Mouse (Mus musculus): ENCODE data around the gene Pip4k2b.
"Not testable (repeated sequence)": the region's sequence is repeated elsewhere in the genome, so short reads cannot be mapped to it uniquely, and the experiment has no call there.

Pip4k2b gene

DNA sequence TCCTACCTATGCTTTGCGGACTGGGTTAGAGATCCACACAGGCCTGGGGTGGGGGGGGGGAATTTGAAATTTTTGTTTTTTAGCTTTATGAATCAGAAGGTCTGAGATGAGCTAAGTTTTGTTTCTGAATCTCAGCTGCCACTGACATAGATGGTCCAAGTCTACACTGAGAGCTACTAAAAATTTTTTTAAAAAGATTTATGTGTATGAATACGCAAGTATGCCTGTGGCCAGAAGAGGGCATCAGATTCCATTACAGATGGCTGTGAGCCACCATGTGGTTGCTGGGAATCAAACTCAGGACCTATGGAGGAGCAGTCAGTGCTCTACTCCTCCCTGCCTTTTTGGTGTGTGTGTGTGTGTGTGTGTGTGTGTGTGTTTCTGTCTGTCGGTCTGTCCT is 30.1 kb downstream of the Pip4k2b start:
- DNase-seq: no peak

DNA sequence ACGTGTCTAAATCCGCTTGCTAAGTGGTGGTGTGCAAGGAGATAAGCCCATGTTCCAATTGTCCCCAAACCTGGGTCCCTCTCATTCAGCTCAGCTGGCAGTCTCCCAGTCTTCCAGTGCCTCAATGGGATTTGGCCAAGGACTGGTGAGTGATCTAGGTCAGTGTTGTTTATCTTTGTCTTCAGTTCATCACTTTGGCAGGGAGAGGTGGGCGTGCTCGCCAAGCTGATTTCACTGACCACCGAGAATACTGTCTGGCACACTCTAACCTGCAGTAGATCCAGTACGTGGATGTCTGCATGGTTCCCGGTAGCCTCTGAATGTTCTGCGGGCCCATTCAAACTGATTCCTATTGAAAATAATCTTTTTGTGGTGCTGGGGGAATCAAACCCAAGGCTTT is 30.6 kb downstream of the Pip4k2b start:
- no peak for DNase-seq

DNA sequence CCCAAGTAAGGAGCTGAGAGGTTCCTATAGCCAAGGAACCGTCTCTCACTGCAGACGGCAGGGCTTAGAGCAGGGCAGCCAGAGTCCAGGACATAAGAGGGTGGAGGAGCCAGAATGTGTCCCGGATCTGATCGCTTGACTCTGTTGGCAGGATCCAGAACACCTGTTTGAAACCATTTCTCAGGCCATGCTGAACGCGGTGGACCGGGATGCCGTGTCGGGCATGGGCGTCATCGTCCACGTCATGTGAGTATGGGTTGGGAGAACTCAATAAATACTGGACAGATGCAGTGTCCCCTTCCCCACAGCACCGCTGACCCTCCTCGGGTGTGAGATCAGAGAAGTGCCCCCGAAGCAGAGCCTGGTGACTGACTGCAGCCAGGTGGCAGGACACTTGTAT is 32.2 kb downstream of the Pip4k2b start:
- DNase-seq: no peak

DNA sequence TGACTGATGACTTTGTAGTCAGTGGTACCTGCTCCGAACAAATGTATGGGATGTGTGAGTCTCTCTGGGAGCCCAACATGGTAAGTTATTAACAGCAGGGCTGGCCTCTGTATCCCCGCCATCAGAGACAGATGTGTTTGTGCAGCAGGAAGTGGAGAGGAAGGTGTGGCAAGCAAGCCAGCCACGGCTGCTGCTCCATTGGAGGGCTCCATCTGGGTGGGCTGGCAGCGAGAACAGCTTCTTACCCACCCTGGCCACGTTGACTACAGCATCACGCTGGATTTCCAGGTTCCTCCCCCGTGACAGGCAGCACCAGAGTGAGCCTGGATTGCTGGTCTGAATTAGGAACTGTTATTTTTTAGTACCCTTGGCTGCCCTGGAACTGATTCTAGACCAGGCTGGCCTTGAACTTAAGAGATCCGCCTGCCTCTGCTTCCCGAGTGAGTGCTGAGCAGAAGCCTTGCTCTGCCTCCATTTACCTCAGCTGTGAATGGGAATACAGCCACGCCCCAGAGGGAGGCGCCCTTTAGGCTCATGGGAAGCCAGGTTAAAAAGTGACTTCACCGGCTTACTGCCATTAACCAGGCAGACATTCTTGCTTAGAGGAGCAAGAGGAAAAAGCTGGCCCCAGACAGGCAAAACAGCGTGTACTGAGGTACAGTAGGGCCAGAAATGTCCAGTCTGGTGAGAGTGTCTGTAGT is 33.2 kb downstream of the Pip4k2b start:
- DNase-seq: no peak

DNA sequence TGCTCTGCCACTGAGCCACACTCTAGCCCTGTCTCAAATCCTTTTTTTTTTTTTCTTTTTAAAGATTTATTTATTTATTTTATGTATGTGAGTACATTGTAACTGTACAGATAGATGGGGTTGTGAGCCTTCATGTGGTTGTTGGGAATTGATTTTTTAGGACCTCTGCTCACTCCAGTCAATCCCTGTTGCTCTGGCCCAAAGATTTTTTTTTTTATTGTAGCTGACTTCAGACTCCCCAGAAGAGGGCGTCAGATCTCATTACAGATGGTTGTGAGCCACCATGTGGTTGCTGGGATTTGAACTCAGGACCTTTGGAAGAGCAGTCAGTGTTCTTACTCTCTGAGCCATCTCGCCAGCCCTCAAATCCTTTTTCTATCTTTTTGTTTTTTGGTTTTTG is 34.4 kb downstream of the Pip4k2b start:
- DNase-seq: not testable (repeated sequence)

DNA sequence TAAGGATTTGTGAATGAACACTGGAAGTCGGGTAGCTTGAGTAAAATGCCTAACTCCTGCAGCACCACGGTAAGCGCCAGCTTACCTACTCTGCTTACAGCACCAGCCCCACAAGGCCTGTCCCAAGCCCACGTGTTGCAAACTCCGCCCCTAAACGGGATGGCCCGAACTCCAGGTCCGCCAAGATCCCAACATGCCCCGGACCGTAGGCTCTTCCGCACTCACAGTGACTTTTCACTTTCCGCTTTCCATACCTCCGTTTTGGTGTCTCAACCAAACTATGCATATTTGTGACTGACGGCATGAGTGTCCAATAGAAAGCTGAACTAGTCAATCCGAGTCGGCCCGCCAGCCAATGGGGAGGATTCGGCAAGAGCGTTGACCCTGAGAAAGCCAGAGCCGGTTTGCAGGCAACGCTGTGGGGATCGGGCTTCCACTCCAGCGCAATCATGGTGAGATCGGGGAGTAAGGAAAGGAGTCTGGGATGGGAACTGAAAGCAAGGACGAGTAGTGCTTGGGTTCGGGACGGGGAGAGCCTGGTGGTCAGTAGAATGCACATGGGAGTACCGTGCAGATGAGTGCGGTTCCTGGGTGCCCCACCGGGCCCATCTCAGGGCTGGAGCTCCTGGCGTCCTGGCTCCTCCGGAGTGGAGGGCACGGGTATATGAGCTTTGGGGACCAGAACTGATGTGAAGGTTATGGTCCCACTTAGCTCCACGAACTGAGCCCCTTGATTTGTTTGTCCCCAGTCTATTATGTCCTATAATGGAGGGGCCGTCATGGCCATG is 41.3 kb downstream of the Pip4k2b start, which contains the start of gene Psmb3:
TSS of gene Psmb3 (plus strand) at position 361 of the 788 bp plus-strand sequence.
- DNase-seq: peak; percentile 95 to 97

DNA sequence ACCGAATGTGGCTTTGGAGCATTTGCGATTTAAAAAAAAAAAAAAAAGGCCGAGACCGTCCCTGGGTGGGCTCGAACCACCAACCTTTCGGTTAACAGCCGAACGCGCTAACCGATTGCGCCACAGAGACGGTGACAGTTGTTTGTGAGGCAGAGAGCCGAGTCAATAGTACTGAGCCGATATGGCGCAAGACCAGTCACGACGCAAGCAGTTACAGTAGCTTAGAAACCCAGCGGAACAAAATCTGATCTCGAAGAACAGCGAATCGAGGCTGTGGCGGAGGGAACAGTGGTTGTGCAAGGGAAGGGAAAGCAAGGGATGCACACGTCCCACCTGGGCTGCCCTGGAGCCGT is 42.1 kb downstream of the Pip4k2b start:
- DNase-seq: peak; percentile 81 to 82

DNA sequence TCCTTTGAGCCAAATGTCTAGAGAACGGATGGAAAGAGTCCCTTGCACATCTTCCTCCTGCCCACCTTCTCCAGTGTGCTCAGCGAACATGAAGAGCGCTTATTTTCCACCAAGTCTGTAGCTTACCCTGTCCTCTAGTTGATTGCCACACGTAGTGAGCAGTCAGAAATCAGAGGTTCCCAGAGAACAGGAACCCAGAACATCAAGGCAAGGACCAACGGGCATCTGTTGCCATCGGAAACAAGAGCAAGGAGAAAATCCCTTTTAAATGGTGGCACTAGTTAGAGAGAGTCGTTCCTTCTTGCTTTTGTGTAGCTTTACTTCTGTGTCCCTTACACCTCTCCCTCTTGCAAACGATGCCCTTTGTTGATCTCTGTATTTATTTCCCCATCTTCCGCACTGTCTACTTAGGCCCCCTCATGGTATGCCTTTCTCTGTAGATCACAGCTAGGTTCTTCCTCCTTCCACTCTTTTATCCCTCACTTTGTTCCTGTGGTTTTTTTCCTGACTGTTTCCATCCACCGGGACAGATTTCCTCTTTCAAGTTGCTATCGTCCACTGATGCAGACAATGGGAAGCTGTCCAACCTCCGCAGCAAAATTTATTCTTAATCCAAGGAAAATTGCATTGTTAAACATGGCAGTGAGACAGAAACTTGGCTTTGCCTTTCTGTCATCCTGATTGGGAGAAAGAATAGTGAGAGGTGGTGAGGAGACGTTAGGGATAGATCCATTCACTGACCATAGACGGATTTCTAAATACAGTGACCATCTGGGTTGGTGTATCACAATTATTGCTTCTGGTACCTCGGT is 42.7 kb downstream of the Pip4k2b start:
- no peak for DNase-seq

DNA sequence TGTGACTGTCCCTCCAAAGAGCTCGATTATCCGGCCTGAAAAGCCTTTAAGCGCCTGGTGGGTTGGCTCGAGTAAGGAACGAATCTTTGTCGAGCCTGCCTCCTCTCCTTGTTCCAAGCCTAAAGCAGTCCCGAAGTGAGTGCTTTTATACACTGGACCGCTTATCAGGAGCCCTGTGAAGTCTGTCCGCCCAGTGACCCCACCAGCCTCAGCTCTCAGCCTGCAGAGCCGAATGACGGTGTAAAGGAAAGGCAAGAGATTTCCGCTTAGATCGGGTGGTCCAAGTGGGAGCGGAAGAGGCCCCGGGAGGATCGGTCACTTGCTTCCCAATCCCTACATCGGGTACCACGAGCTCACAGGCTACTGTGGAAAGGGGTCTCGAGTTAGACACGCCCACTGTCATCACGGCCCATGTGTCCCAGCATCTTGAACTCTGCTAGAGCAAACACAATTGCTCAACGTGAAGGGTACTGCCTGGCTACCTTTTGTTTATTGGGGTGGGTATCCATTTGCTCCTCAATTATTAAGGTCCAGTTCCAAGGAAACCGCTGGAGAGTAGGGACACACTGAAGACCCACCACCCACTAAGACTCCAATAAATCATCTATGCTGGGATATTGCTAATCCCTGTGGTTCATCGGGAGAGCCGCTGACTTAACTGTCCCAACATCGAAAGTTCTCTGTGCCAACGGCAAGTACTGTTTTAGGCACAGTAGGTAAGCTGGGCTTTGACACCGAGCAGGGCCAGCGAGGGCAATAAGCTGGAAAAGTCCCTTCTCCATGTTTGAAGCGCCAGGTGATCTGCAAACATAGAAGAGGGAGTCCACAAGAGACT is 43.5 kb downstream of the Pip4k2b start:
- DNase-seq: no peak

DNA sequence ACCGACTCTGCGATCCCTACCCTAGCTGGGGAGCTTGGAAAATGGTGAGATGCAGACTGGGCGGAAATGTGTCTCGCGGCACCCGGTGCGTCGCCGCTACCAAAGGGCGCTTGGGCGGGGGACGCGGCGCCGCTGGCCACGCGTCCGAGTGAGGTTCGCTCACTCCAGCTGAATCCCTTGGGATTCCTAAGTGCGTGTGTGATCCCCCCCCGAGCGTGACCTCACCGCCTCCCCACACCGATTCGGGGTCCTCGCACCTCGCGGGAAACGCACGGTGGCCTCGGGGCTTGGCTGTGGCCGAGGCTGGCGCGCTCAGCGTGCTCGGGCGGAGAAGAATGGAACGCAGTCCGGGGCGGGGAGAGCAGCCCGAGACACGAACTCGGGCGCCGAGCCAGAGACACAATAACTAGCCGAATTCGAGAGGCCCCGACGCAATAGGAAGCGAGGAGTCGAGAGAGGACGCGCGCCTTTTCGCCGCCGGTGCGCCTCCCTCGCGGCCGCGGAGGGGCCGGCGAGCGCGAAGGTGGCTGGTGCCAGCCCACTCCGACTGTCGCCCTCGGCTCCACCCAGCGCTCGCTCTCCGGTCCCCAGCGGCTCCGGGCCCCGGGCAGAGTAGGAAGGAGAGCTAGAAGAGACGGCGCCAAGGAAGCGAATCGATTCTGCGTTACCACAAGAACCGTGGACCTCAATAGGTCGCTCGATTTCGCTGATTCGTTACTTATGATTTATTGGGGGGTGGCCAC is 44.3 kb downstream of the Pip4k2b start, which contains the start of gene Pcgf2:
TSS of gene Pcgf2 (minus strand) at position 495 of the 743 bp plus-strand sequence.
- DNase-seq: peak in 1 of 2 experiments; percentile 49

DNA sequence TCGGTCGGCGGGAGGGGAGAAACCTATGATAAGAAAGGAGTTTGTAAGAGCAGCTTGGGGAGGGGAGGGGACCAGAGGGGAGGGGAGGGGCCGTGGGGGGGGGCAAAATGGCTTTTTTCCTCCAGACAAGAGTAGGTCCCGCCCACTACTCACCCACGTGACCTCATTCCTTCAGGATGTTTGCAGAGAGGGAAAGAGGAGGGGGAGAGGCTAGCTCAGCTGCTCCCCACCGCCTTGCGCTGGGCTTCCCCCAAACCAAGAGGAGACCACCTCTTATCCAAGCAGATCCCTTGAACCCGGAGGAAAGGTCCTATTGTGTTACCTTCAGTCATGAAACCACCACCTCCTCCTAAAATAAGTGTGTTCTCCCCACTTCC is 44.9 kb downstream of the Pip4k2b start:
- DNase-seq: peak in 1 of 2 experiments; percentile 49

DNA sequence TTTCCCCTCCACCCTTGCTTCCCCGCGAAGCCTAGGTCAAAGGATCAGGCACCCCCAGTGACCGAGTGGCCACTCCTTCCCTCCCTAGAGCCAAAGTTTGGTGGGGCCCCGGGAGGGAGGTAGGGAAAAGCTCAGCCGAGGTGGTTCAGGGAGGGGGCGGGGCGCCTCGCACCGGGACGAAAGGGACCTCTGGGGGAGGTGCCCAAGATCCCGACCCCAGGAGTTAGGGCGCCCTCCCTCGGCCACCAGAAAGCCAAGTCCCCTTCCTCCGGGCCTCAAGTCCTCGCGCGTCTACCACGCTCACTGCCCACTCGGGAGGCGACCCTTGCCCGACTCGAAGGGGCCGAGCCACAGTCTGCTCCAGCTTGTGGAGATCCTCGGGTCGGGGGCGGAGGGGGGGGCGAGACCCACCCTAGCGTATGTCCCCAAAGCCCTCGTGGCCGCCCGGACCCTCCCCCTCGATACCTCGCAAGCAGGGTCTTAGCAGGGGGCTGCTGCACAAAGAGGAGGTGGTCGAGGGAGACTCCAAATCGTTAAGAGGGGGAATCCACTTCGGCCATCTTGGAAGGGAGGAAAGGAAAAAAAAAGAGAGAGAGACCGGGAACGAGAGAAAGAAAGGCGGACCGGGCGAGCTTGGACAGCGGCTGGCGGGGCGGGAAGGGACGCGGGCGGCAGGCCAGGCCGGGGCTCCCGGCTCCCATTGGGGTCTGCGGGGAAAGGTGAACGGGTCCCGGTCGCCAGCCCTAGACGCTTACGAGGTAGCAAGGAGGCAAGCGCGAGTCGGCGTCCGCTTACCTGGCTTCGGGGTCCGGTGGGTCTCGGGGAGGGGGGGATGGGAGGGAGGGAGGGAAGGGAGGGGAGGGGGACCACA is 45.5 kb downstream of the Pip4k2b start:
- peak in 1 of 2 experiments; percentile 57 for DNase-seq

DNA sequence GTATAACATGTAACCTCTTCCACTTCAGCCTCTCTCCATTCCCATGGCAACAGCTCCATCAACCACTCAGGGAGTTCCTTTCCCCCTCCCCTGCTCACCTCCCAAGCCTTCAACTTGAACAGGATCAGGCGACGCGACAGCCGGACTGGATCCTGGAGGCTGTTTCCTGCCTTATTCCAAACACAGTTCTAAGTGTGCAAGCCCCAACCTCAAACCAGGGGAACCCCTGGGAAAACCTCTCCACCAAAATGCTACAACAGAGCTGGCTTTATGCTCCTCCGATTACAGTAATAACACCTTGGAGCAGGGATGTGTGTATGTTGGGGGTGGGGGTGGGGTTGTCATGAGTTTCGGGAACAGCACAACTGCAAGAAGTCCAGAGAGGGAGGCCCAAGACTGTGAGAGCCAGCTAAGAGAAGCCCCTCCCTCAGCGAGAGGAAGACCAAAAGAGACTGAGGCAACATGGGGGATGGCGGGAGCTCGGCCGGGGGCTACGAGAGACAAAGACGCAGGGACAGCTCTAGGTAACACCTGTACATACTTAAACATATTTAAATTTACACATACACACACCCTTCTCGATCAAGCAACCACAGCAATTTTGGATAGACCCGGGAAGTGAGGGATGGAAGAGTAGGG is 46.5 kb downstream of the Pip4k2b start:
- DNase-seq: no peak

DNA sequence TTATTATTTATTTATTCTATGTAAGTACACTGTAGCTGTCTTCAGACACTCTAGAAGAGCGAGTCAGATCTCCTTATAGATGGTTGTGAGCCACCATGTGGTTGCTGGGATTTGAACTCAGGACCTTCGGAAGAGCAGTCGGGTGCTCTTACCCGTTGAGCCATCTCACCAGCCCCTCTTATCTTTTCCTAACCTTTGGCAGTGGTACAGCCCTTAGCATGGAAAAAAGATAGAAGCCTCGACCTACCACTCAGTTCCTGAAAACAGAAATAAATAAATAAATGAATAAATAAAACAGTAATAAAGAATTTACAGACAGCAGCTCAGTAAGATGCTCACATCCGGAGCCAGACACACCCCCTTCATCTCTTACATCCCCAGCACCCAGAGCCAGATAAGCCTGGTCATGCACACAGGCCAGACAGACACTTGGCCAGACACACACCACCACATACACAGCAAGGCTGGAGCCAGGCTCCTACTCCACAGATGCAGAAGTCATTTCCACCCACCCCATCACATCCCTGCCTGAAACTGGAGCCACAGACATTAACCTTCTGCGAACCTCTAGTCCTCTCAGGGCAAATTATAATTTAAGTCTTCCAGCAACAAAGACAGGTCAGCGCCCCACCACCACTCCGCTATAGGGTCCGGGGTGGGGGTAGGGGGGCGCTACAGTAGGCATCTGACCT is 47.2 kb downstream of the Pip4k2b start:
- no peak for DNase-seq

DNA sequence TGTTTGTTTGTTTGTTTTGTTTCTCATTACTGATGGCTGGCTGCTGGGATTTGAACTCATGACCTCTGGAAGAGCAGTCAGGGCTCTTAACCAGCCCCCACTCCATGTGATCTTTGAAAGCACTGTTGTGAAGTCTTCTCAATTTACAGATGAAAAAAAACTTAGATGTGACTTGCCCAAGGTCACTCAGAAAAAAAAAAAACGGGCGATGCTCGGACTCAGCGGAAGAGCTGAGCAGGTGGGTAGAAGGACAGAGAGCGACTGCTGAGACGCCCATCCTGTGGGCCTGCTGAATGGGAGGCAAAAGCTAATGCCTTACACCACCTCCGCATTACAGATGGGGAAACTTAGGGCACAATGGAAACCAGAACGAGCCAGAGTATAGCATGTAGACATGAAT is 47.8 kb downstream of the Pip4k2b start:
- DNase-seq: no peak

DNA sequence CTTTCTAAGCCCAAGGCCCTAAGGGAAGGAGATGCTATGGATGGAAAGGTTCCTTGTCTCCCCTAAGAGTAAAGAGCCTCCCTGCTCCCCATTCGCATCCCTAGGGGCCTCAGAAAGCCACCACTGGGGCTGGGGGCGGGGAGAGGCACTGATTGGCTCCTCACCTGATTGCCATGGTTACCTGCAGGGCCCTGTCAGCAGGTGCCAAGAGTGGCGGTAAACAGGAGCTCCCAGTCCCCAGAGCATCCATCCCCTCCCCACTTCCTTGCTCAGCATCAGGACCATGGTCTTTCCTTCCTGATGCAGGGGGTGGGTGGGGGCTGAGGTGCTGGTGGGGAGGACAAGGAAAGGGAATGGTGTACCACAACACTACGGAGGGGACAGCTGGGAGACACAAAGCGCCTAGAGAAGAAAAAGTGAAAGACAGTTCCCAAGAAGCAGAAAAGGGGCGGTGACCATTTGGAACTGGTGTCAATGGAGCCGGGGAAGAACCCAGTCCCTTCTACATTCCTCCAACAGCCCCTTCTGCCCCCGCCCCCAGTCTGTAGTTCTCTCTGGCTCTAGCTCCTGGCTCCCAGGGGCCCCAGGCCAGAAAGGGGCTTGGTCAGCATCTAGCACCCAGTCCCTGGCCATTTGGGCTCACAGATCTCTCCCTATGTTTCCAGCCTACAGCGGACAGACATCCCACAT is 48.6 kb downstream of the Pip4k2b start:
- DNase-seq: no peak

DNA sequence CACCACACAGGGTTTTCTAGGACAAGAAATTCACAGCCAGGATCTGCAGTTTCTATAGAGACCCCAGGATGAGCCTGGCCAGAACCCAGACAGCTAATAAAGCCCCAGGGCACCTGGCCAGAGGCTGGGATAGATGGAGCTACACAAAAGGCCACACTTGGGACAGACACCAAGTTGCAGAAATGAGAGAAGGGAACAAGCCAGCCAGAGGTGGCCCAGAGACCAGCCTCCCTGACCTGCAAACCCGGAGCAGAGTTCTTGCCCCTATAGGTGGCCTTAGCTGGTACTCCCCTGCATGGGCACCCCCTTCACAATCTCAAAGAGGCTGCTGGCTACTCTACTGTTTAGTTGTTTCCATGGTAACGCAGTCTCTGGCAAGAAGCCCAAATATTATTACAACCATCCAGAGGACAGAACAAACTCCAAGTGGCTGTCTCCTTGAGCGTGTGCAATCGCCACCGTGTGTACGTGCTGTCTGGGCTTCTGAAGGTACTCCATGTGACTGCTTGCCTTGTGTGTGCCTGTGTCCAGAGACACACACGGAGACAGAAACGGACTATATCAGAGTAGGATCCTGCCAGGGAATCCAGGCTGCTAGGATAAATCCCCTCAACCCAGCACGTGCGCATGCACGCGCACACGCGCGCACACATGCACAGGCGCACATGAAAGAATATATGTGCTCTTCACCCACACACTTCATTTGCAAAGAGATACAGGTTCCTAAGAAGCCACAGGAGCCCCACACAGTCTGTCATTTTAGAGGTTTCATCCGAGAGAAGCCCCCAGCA is 49.4 kb downstream of the Pip4k2b start:
- DNase-seq: no peak

DNA sequence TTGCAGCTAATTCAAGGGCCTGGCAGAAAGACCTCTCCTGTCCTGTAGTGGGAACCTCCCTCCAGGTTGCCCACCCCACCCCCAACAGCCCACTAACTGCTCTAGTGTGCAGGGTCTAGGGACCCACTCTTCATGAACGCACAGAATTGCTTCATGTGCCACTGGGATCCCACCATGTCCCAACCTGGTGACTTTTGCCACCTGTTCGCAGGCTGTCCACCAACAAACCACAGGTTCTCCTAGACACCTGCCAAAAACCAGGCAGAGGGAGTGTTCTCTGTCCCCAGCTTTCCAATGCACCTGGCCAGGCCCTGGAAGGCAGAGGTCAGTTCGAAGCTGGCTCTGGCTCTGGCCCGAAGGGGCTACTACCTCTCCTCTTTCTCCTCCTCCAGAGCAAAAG is 50.1 kb downstream of the Pip4k2b start:
- DNase-seq: no peak
